Mouse (Mus musculus) lung, adult 2 months (tissue): Measurements from ENCODE around the gene Homer2.

Experiments
- CTCF ChIP-seq: fragments of 200-500 bp; IDR thresholded peaks from 2 replicates; pipeline ENCODE4 v1.5.1; 2011; ENCODE audit warnings: mild to moderate bottlenecking, low read length, control low read depth; ENCODE audit not compliant: insufficient read depth
- POLR2A ChIP-seq: fragments of 200-500 bp; IDR thresholded peaks from 2 replicates; pipeline ENCODE4 v1.6.1; 2011; ENCODE audit warnings: low read depth, mild to moderate bottlenecking, control low read depth, low read length, borderline replicate concordance; ENCODE audit errors: extremely low read depth

DNA sequence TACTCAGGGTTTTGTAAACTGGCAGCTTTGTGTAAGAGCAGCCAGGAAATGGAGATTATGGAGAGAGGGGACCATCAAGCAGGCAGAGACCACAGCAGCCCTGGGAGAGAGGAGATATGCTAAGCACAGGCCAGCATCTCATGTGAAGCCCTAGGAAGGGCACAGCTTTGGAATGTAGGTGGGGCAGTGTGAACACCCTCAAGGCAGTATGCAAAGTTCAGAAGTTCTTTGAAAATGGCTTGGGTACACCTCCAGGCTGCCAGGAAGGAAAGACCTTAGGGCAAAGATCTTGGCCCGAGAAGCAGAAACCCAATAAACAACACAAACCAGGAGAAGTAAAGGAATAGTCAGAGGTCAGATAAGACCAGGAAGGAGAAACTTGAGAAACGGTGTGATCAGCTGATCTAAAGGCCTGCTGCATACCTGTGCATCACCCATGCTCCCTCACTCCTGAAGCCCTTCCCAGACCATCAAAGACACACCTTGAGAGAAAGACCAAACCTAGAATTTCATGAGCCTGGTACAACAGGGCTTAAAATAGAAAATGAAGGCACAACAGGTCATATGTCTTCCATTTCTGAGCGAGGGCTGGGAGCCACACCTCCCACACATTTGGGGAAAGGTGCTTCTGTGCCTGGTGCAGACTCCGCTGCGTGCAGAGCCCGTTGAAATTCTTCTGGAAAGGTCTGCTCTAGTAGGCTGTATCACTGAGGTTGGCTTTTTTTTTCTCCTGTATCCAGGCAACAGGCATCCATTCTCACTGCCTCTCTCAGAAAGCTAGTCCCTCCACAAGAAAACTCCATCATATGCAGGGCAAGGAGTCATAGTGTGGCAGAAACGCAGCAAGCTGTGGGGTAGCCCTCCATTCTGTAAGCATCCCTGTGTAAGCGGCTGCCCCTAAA, 107.7 kb downstream of the Homer2 start:
- TF ChIP-seq CTCF (no peak), POLR2A (no peak)
